Mouse (Mus musculus) heart, adult 2 months (tissue): ENCODE measurements around the gene Zdhhc16.

Experiments
- CTCF ChIP-seq: fragments of 200-600 bp; IDR thresholded peaks from 2 replicates; pipeline ENCODE4 v1.8.1; 2022; ENCODE audit warnings: antibody characterized with exemption, mild to moderate bottlenecking, moderate library complexity
- EP300 ChIP-seq: fragments of 200-500 bp; IDR thresholded peaks from 2 replicates; pipeline ENCODE4 v1.6.1; 2011; ENCODE audit warnings: low read depth, low read length, control low read depth; ENCODE audit not compliant: insufficient read depth
- POLR2A ChIP-seq: fragments of 200-500 bp; IDR thresholded peaks from 2 replicates; pipeline ENCODE4 v1.6.1; 2011; ENCODE audit warnings: mild to moderate bottlenecking, low read depth, low read length, control low read depth; ENCODE audit not compliant: insufficient read depth

- TF ChIP-seq CTCF (0 out of 2 replicates have a peak, but pooled peaks have one; percentile 14), POLR2A (peak; percentile 81), EP300 (no peak)
These were observed at the start of gene Zdhhc16, which contains the start of gene Exosc1 for GRCm38 (mm10) chr19:41933179-41934086.
